Mouse (Mus musculus) heart, embryonic 11.5 days (tissue): Measurements from ENCODE around the gene Tpcn1. TPM values are rescaled to one million over a fixed set of nuclear protein-coding genes. Genes with fewer than 3 reads are reported as not detected.
A peak's percentile ranks its signal among the peaks of the same experiment; 100 is the strongest.

Source experiments
- ATAC-seq: fragments of 200-750 bp; cut with Nextera tagmentation; replicated peaks from 2 replicates; pipeline ENCODE4 v1.8.0; 2017; ENCODE audit warnings: moderate library complexity; ENCODE audit not compliant: insufficient number of reproducible peaks, low FRiP score, low TSS enrichment
- H3K27ac ChIP-seq: fragments of 300-500 bp; sonication (generic); 2 replicates; pipeline ENCODE4 v1.5.1; 2014; ENCODE audit warnings: mild to moderate bottlenecking, low read depth, low read length
- H3K27me3 ChIP-seq: fragments of 300-500 bp; sonication (generic); 2 replicates; pipeline ENCODE4 v1.6.1; 2014; ENCODE audit warnings: mild to moderate bottlenecking, low read length, mixed read lengths; ENCODE audit not compliant: control insufficient read depth, insufficient read depth
- H3K36me3 ChIP-seq: fragments of 300-500 bp; sonication (generic); 2 replicates; pipeline ENCODE4 v1.6.1; 2014; ENCODE audit warnings: mild to moderate bottlenecking, low read length, moderate library complexity, mixed read lengths; ENCODE audit not compliant: control insufficient read depth, insufficient read depth
- H3K4me1 ChIP-seq: fragments of 300-500 bp; sonication (generic); 2 replicates; pipeline ENCODE4 v1.6.1; 2014; ENCODE audit warnings: low read length; ENCODE audit not compliant: control insufficient read depth, insufficient read depth
- H3K4me2 ChIP-seq: fragments of 300-500 bp; sonication (generic); 2 replicates; pipeline ENCODE4 v1.6.1; 2014; ENCODE audit warnings: mild to moderate bottlenecking, moderate library complexity
- H3K4me3 ChIP-seq: fragments of 300-500 bp; sonication (generic); 2 replicates; pipeline ENCODE4 v1.5.1; 2014; ENCODE audit warnings: low read depth, low read length
- H3K9ac ChIP-seq: fragments of 300-500 bp; sonication (generic); 2 replicates; pipeline ENCODE4 v1.6.1; 2014; ENCODE audit warnings: mild to moderate bottlenecking, low read depth, low read length, moderate library complexity
- H3K9me3 ChIP-seq: fragments of 300-500 bp; sonication (generic); replicated peaks from 2 replicates; pipeline ENCODE4 v1.6.1; 2016; ENCODE audit warnings: low read length; ENCODE audit not compliant: control insufficient read depth
- WGBS: fragments of 180-500 bp; shearing (Covaris S2); extraction: QIAGEN DNeasy Blood & Tissue Kit; methylation state at CpG from one replicate; pipeline ENCODE4 v1.1.7; 2014; ENCODE audit not compliant: insufficient replicate concordance; 5-methylcytosine and 5-hydroxymethylcytosine counted together
- polyA plus RNA-seq: library from polyadenylated mRNA; unstranded; fragments of >200 nt; fragmentation: Nextera tagmentation; extraction: Ambion mirVana; gene quantifications from 2 replicates; pipeline ENCODE4 v1.2.1, GENCODE M21; 2014

The Tpcn1 gene
- polyA plus RNA-seq, 1 experiment from 2014 or later = 19.1 TPM

DNA sequence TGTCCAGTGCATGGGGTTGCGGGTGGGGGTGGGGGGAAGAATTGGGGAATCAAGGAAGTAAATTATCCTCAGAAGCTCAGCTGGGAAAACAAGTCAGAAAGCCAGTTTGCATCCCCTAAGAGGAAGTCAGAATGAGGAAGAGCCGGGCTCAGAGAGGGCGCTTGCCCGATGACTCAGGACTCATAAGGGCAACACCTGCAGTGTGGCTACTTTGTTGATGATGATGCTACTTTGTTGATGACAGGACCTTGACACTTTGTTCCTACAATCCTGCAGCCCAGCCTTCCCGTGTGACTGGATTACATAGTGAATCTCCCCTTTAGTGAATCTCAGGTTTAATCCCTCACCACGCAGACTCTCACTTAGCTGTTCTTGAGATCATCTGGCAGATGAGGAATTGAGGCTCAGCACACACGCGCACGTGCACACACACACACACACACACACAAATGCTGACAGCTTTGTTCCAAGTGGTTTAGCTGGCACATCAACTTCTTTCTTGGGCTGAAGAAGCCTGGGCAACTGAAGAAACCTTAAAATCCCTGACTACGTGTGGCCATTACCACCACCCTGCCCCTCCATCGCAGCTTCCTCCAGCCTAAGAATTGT, 18.1 kb downstream of the Tpcn1 start:
- H3K27ac ChIP-seq = no peak overlapping the region
- H3K4me3 ChIP-seq = no peak overlapping the region
- WGBS = 84% methylated on average over 11 of the region's 11 CpGs
- peaks cover 61% of the 10 kb centered on the region for H3K4me1 ChIP-seq
- no peaks in the 10 kb centered on the region for H3K36me3 ChIP-seq
- no peak for ATAC-seq
- no peak overlapping the region for H3K9ac ChIP-seq
- no peaks in the 10 kb centered on the region for H3K27me3 ChIP-seq
- H3K9me3 ChIP-seq = no peaks in the 10 kb centered on the region
- no peak overlapping the region for H3K4me2 ChIP-seq

DNA sequence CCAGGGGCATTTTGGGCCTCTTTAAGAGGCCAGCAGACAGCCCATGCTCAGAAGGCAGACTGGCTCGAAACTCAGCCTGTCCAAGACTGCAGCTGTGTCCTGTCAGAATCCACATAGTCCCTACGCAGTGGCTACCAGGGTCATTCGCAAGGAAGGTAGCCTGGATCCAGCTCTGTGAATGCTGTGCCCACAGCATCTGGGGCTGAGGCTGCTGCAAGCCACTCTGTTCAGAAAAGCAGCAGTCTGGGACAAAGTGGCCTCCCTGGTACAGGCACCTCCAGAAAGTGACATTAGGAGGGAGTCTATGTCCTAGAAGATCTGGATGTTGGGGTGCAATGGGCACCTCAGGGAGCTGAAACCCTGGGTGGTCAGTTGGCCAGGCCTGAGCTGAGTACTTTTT, 18.7 kb downstream of the Tpcn1 start:
- Histone ChIP-seq H3K4me3 (no peak overlapping the region), H3K4me1 (peaks cover 60% of the 10 kb centered on the region), H3K27ac (no peak overlapping the region), H3K9me3 (no peaks in the 10 kb centered on the region), H3K36me3 (no peaks in the 10 kb centered on the region), H3K27me3 (no peaks in the 10 kb centered on the region), H3K9ac (no peak overlapping the region), H3K4me2 (no peak overlapping the region)
- ATAC-seq = no peak
- 86% methylated on average over 3 of the region's 3 CpGs for WGBS

- H3K27me3 ChIP-seq = no peaks in the 10 kb centered on the region
- no peaks in the 10 kb centered on the region for H3K9me3 ChIP-seq
- H3K4me1 ChIP-seq = peaks cover 57% of the 10 kb centered on the region
- WGBS = 53% methylated on average over 4 of the region's 4 CpGs
- H3K9ac ChIP-seq = no peak overlapping the region
- no peaks in the 10 kb centered on the region for H3K36me3 ChIP-seq
- no peak for ATAC-seq
- no peak overlapping the region for H3K4me3 ChIP-seq
- H3K27ac ChIP-seq = no peak overlapping the region
- no peak overlapping the region for H3K4me2 ChIP-seq
Observed at GRCm38 (mm10) chr5:120568964-120569363, 19.5 kb downstream of the Tpcn1 start.

- no peak overlapping the region for H3K27ac ChIP-seq
- WGBS = 63% methylated on average over 9 of the region's 9 CpGs
- H3K4me3 ChIP-seq = no peak overlapping the region
- H3K27me3 ChIP-seq = no peaks in the 10 kb centered on the region
- no peak overlapping the region for H3K9ac ChIP-seq
- no peak overlapping the region for H3K4me2 ChIP-seq
- no peaks in the 10 kb centered on the region for H3K9me3 ChIP-seq
- H3K36me3 ChIP-seq = no peaks in the 10 kb centered on the region
- H3K4me1 ChIP-seq = peaks cover 59% of the 10 kb centered on the region
- no peak for ATAC-seq
Observed at GRCm38 (mm10) chr5:120568336-120568768, 20.1 kb downstream of the Tpcn1 start.

- H3K36me3 ChIP-seq = no peaks in the 10 kb centered on the region
- H3K4me1 ChIP-seq = peaks cover 65% of the 10 kb centered on the region
- H3K4me3 ChIP-seq = no peak overlapping the region
- H3K4me2 ChIP-seq = no peak overlapping the region
- H3K9ac ChIP-seq = no peak overlapping the region; the same call in 1 of the 2 replicates
- 0 out of 2 replicates have a peak overlapping the region, but pooled peaks have one; percentile 22 for H3K27ac ChIP-seq
- no peak for ATAC-seq
- 62% methylated on average over 14 of the region's 14 CpGs for WGBS
- no peaks in the 10 kb centered on the region for H3K9me3 ChIP-seq
- no peaks in the 10 kb centered on the region for H3K27me3 ChIP-seq
Observed at GRCm38 (mm10) chr5:120567761-120568211, 20.7 kb downstream of the Tpcn1 start.

GRCm38 (mm10) chr5:120567253-120567701, 21.2 kb downstream of the Tpcn1 start:
- Histone ChIP-seq H3K9ac (no peak overlapping the region; the same call in 1 of the 2 replicates), H3K4me3 (no peak overlapping the region), H3K4me1 (peaks cover 67% of the 10 kb centered on the region), H3K9me3 (no peaks in the 10 kb centered on the region), H3K27ac (0 out of 2 replicates have a peak overlapping the region, but pooled peaks have one; percentile 22), H3K36me3 (no peaks in the 10 kb centered on the region), H3K27me3 (no peaks in the 10 kb centered on the region), H3K4me2 (no peak overlapping the region)
- WGBS = 39% methylated on average over 21 of the region's 21 CpGs
- no peak for ATAC-seq

DNA sequence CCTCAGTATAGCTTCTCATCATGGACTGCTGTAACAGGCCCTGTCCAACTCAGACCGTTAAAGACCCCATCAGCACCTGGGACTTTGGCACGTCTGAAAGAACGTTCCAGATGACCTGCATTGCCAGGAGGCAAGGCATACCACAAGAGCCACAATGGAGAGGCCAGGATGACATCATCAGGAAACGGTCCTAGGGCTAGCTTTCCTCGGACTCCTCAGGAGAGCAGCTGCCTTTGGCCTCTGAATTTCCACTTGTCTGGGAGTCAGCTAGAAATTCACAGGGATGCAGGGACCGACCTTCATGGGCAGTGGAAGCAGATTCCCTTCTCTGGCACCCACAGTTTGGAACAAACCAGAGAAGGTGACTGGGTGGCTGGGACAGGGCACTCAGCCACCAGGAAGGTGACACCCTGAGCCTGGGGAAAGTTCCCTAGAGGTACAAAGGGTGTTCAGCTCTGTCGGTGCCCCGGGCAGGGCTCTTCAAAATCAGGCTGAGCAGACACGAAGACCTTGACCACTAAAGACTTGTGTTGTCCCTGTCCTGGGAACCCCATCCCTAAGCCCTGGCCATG, 21.7 kb downstream of the Tpcn1 start:
- Histone ChIP-seq H3K4me3 (no peak overlapping the region), H3K4me1 (peaks cover 67% of the 10 kb centered on the region), H3K4me2 (no peak overlapping the region), H3K9ac (no peak overlapping the region; the same call in 1 of the 2 replicates), H3K9me3 (no peaks in the 10 kb centered on the region), H3K27me3 (no peaks in the 10 kb centered on the region), H3K27ac (no peak overlapping the region), H3K36me3 (no peaks in the 10 kb centered on the region)
- WGBS = 52% methylated on average over 9 of the region's 9 CpGs
- ATAC-seq = no peak

GRCm38 (mm10) chr5:120566101-120566500, 22.4 kb downstream of the Tpcn1 start:
- WGBS = 71% methylated on average over 5 of the region's 5 CpGs
- peak overlapping the region; percentile 28; the same call in 1 of the 2 replicates for H3K9ac ChIP-seq
- ATAC-seq = no peak

More at GRCm38 (mm10) chr5:120566101-120566500, 22.4 kb downstream of the Tpcn1 start:
- Histone ChIP-seq H3K36me3 (no peaks in the 10 kb centered on the region), H3K27me3 (no peaks in the 10 kb centered on the region), H3K4me1 (peaks cover 64% of the 10 kb centered on the region), H3K4me3 (no peak overlapping the region), H3K27ac (peak overlapping the region; percentile 51), H3K4me2 (no peak overlapping the region), H3K9me3 (no peaks in the 10 kb centered on the region)
